Mouse (Mus musculus) lung, embryonic 15.5 days (tissue): ENCODE measurements around the gene 2700097O09Rik. TPM values are rescaled to one million over a fixed set of nuclear protein-coding genes. Genes with fewer than 3 reads are reported as not detected.
"Not testable (repeated sequence)": the region's sequence is repeated elsewhere in the genome, so short reads cannot be mapped to it uniquely, and the experiment has no call there.

Experiments used
- ATAC-seq: fragments of 200-750 bp; cut with Nextera tagmentation; 2 replicates; pipeline ENCODE4 v1.8.0; 2017; ENCODE audit warnings: moderate number of reproducible peaks, borderline replicate concordance; ENCODE audit not compliant: low FRiP score, low TSS enrichment; ENCODE audit errors: extremely low read depth
- H3K27ac ChIP-seq: fragments of 300-500 bp; sonication (generic); 2 replicates; pipeline ENCODE4 v1.5.1; 2015; ENCODE audit warnings: moderate library complexity, mild to moderate bottlenecking, inconsistent platforms
- H3K27me3 ChIP-seq: fragments of 300-500 bp; sonication (generic); 2 replicates; pipeline ENCODE4 v1.6.1; 2015; ENCODE audit warnings: inconsistent platforms
- H3K36me3 ChIP-seq: fragments of 300-500 bp; sonication (generic); 2 replicates; pipeline ENCODE4 v1.6.1; 2015; ENCODE audit warnings: inconsistent platforms
- H3K4me1 ChIP-seq: fragments of 300-500 bp; sonication (generic); 2 replicates; pipeline ENCODE4 v1.6.1; 2015; ENCODE audit warnings: inconsistent platforms
- H3K4me2 ChIP-seq: fragments of 300-500 bp; sonication (generic); 2 replicates; pipeline ENCODE4 v1.6.1; 2015; ENCODE audit warnings: inconsistent platforms, mild to moderate bottlenecking, moderate library complexity
- H3K4me3 ChIP-seq: fragments of 300-500 bp; sonication (generic); 2 replicates; pipeline ENCODE4 v1.5.1; 2015; ENCODE audit warnings: mild to moderate bottlenecking, inconsistent platforms
- H3K9ac ChIP-seq: fragments of 300-500 bp; sonication (generic); 2 replicates; pipeline ENCODE4 v1.6.1; 2015; ENCODE audit warnings: inconsistent platforms
- H3K9me3 ChIP-seq: fragments of 300-500 bp; sonication (generic); 2 replicates; pipeline ENCODE4 v1.6.1; 2016; ENCODE audit warnings: inconsistent platforms
- WGBS: fragments of 180-500 bp; shearing (Covaris S2); methylation state at CpG from one replicate; pipeline ENCODE4 v1.1.7; 2015; 5-methylcytosine and 5-hydroxymethylcytosine counted together
- polyA plus RNA-seq: library from polyadenylated mRNA; unstranded; fragments of >200 nt; fragmentation: Nextera tagmentation; extraction: Ambion mirVana; gene quantifications from 2 replicates; pipeline ENCODE4 v1.2.1, GENCODE M21; 2015

Gene 2700097O09Rik
- polyA plus RNA-seq, 1 experiment from 2014 or later, result 37.7 TPM

GRCm38 (mm10) chr12:55002532-55002931 is 77.4 kb downstream of the 2700097O09Rik start:
- 77% methylated on average over 7 of the region's 7 CpGs for WGBS
- not testable (repeated sequence) for ATAC-seq, H3K27ac ChIP-seq, H3K27me3 ChIP-seq, H3K4me1 ChIP-seq, H3K36me3 ChIP-seq, H3K4me2 ChIP-seq, H3K9ac ChIP-seq, H3K9me3 ChIP-seq, H3K4me3 ChIP-seq

- Histone ChIP-seq H3K9me3 (no peaks in the 10 kb centered on the region), H3K4me1 (0 out of 2 replicates have a peak, but pooled peaks cover 8% of the 10 kb centered on the region), H3K27ac (no peak overlapping the region), H3K36me3 (no peaks in the 10 kb centered on the region), H3K9ac (no peak overlapping the region), H3K4me2 (no peak overlapping the region), H3K27me3 (no peaks in the 10 kb centered on the region), H3K4me3 (no peak overlapping the region)
- WGBS, result 65% methylated on average over 14 of the region's 14 CpGs
- no peak for ATAC-seq
Observed at GRCm38 (mm10) chr12:54999016-54999690, 80.8 kb downstream of the 2700097O09Rik start.

- 61% methylated on average over 5 of the region's 5 CpGs for WGBS
- H3K4me2 ChIP-seq, result no peak overlapping the region
- no peaks in the 10 kb centered on the region for H3K9me3 ChIP-seq
- H3K4me1 ChIP-seq, result 0 out of 2 replicates have a peak, but pooled peaks cover 8% of the 10 kb centered on the region
- H3K27me3 ChIP-seq, result no peaks in the 10 kb centered on the region
- ATAC-seq, result no peak
- H3K27ac ChIP-seq, result no peak overlapping the region
- no peak overlapping the region for H3K4me3 ChIP-seq
- no peaks in the 10 kb centered on the region for H3K36me3 ChIP-seq
- no peak overlapping the region for H3K9ac ChIP-seq
Observed at GRCm38 (mm10) chr12:54998411-54998810, 81.5 kb downstream of the 2700097O09Rik start.

GRCm38 (mm10) chr12:54996979-54997474 is 82.9 kb downstream of the 2700097O09Rik start:
- no peak overlapping the region for H3K27ac ChIP-seq
- 0 out of 2 replicates have a peak, but pooled peaks cover 8% of the 10 kb centered on the region for H3K4me1 ChIP-seq
- H3K4me2 ChIP-seq, result no peak overlapping the region
- no peaks in the 10 kb centered on the region for H3K36me3 ChIP-seq
- H3K4me3 ChIP-seq, result no peak overlapping the region
- ATAC-seq, result no peak
- no peaks in the 10 kb centered on the region for H3K27me3 ChIP-seq
- H3K9ac ChIP-seq, result no peak overlapping the region
- H3K9me3 ChIP-seq, result no peaks in the 10 kb centered on the region
- WGBS, result 86% methylated on average over 6 of the region's 6 CpGs

GRCm38 (mm10) chr12:54995965-54996364 is 83.9 kb downstream of the 2700097O09Rik start:
- H3K9me3 ChIP-seq, result no peaks in the 10 kb centered on the region
- no peak for ATAC-seq
- no peak overlapping the region for H3K4me3 ChIP-seq
- 48% methylated on average over 3 of the region's 3 CpGs for WGBS
- no peak overlapping the region for H3K4me2 ChIP-seq
- 0 out of 2 replicates have a peak, but pooled peaks cover 8% of the 10 kb centered on the region for H3K4me1 ChIP-seq
- no peak overlapping the region for H3K9ac ChIP-seq
- H3K36me3 ChIP-seq, result no peaks in the 10 kb centered on the region
- no peaks in the 10 kb centered on the region for H3K27me3 ChIP-seq
- H3K27ac ChIP-seq, result no peak overlapping the region

Other genes starting within 250 kb of the 2700097O09Rik start
- gene Cfl2, start 217.2 kb downstream of the 2700097O09Rik start, polyA plus RNA-seq, result 178 and 182 TPM in 2 replicates
- gene Gm20403, start 93.6 kb downstream of the 2700097O09Rik start, polyA plus RNA-seq, result not detected in 2 replicates
- gene Baz1a, start 65.8 kb downstream of the 2700097O09Rik start, polyA plus RNA-seq, result 20.1 and 24.8 TPM in 2 replicates
- 165 and 178 TPM in 2 replicates for gene Srp54a, start 152 bp upstream of the 2700097O09Rik start, polyA plus RNA-seq
- 17.2 and 26.4 TPM in 2 replicates for gene Fam177a, start 44.4 kb upstream of the 2700097O09Rik start, polyA plus RNA-seq
- gene Srp54b, start 75.0 kb upstream of the 2700097O09Rik start, polyA plus RNA-seq, result 52.3 and 59.3 TPM in 2 replicates
- gene 1700047I17Rik2, start 119.5 kb upstream of the 2700097O09Rik start, polyA plus RNA-seq, result 6.6 TPM in 1 of 2 replicates, not detected in the other
- gene Srp54c, start 150.1 kb upstream of the 2700097O09Rik start, polyA plus RNA-seq, result 67.3 and 69.3 TPM in 2 replicates
- 13.9 and 14.7 TPM in 2 replicates for gene 1110008L16Rik, start 219.5 kb upstream of the 2700097O09Rik start, polyA plus RNA-seq
- 11.9 and 12.2 TPM in 2 replicates for gene Ppp2r3c, start 222.9 kb upstream of the 2700097O09Rik start, polyA plus RNA-seq